Mouse (Mus musculus): ENCODE measurements at regions not wholly inside any gene's neighbourhood (a gene's known extent, or its start where the extent isn't known, plus 50 kb on each side); places are given as distances from the start of the nearest gene placed in this dataset.

DNA sequence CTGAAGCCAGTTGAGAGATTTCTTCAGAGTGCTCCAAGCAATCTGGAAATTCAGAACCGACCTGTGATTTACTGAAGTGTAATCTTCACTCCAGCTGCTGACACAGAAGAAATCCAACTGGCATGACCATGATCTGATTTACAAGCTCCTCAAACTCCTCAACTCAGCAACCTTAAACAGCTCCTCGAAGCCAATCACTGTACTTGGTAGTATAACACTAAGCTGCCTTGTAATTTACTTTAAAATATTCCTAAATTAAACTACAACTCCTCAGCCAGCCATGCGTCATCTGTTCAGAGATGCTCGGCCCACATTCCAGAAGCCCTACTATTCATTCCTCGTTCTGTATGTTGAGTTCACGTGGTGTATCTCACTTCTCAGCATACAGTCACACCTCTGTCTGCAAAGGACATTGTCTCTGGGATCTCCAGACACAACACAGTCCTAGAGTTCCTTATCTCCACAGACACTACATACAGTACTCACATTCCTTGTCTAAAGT lies 116.0 kb upstream of the Smad1 start:
- no peak for DNase-seq (ENCODE audit: low spot score in 2 of 2)

- no peak for DNase-seq (ENCODE audit: low spot score in 2 of 2)
Observed at GRCm38 (mm10) chr8:79514655-79515278, 115.4 kb upstream of the Smad1 start.

GRCm38 (mm10) chr8:79508597-79508996 lies 109.3 kb upstream of the Smad1 start:
- DNase-seq (ENCODE audit: low spot score in 2 of 2) = no peak

DNA sequence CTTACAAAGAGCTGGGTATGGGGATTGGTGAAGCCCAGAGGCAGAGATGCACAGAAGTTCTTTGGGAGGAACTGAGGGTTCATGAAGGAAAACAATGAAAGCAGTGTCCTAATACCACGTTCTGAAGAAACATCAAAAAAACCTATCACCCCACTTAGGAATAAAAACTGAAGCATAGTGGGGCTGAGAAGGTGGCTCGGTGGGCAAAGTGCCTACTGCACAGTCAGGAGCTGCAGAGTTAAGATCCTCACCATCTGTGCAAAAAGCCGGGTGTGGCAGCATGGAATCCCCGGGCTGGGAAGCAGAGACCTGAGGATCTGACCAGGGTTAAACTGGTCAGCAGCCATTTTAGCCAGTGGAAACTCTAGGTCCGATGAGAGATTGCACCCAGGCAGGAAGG lies 106.1 kb upstream of the Smad1 start:
- no peak for DNase-seq (ENCODE audit: low spot score in 2 of 2)

DNA sequence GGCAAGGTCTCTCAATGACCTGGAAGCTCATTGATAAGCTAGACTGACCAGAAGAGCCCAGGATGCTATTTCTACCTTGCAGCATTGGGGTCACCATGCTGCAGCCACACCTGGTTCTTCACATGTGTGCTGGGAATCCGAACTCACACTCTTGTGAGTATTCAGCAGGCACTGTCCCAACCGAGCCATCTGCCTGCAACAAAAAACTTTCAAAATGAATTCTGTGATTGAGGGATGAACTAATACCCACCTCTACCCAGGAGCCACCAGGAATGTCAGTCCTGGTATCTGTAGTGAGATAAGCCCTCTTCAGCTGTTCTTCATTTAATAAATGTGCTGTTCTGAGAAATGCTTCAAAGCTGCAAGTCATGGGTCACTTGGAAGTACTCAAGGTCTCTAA lies 104.6 kb upstream of the Smad1 start:
- no peak for DNase-seq (ENCODE audit: low spot score in 2 of 2)

GRCm38 (mm10) chr8:79502062-79502461 lies 102.7 kb upstream of the Smad1 start:
- no peak for DNase-seq (ENCODE audit: low spot score in 2 of 2)

DNA sequence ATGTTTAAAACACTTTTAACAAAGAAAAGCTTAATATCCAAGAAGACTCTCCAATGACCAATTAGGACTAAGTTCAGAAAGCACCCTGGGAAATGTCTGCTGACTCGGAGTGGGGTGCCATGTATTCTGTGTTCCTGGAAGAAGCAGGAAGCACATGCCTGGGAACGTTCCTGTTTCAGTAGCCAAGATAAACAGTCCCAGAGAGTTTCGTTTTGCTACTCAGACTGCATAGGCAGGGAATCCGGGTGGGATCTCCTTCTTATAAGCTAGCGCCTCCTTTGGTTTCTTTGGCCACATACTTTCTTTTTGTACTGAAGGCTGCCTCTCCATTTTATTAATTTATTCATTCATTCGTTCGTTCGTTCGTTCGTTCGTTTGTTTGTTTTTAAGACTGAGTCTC lies 101.9 kb upstream of the Smad1 start:
- no peak for DNase-seq (ENCODE audit: low spot score in 2 of 2)

DNA sequence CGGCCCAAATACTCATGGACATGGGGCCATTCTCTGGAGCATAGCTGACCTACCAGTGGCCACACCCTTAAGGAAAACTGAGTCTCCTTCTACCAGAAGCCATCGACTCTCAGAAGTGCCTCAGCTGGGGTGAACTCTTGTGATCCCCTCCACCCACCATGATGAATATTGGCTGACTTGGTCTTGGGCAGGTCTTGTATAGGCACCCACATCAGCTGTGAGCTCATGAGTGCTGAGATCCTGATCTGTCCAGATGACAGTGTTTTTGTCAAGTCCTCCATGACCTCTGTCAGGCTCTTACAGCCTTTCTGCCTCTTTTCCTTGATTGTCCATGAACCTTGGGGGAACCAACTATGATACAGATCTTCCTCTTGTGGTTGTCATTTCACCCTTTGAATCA lies 99.9 kb upstream of the Smad1 start:
- DNase-seq (ENCODE audit: low spot score in 2 of 2) = no peak

DNA sequence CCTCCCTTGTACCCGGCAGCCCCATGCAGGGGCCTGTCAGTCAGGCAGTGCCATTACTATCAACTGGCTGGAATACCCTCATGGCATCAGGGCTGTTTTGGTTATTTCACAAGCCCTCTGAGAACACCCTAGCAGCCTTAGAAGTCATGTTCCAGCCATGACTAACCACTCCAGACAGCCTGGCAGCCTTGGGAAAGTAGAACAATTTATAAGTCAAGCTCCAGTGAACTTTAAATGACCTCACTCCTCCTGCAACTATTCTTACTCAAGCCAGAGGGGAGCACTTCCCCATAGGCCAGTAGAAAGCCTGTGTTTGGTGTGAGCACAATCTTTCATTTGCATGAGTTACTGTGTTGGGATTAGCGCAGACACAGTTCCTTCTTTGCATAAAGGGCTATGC lies 99.3 kb upstream of the Smad1 start:
- DNase-seq (ENCODE audit: low spot score in 2 of 2) = no peak

DNA sequence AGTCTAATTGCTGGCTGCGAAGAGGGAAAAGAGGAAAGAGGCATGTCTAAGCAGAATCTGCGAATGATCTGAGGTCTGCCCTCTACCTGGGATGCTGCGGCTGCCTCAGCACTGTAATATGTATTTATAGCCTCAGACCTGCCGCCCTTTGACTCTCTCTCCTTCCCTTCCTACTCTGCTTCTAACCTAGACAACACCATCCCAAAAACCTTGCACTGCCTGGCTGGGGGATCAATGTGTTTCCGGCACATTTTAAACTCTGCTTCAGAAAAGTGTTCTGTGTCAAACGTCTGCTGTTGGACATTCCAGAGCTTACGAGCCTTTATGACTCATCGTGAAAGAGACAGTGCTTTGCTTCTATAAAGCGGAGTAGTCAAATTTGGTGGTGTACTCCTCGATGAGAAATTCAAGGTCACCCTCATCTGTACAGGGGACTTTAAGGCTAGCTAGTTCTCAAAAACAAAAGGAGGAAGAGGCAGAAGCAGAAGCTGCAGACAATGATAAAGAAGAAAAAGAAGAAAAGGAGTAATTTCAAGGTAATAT lies 91.9 kb upstream of the Smad1 start:
- no peak for DNase-seq (ENCODE audit: low spot score in 2 of 2)

- no peak for DNase-seq (ENCODE audit: low spot score in 2 of 2)
Observed at GRCm38 (mm10) chr8:79490739-79491138, 91.4 kb upstream of the Smad1 start.

GRCm38 (mm10) chr8:79488861-79489260 lies 89.5 kb upstream of the Smad1 start:
- DNase-seq (ENCODE audit: low spot score in 2 of 2) = peak; percentile 11 to 42

GRCm38 (mm10) chr8:79487597-79487996 lies 88.3 kb upstream of the Smad1 start:
- DNase-seq (ENCODE audit: low spot score in 2 of 2) = no peak

- DNase-seq (ENCODE audit: low spot score in 2 of 2) = no peak
Observed at GRCm38 (mm10) chr8:79479326-79479725, 80.0 kb upstream of the Smad1 start.

DNA sequence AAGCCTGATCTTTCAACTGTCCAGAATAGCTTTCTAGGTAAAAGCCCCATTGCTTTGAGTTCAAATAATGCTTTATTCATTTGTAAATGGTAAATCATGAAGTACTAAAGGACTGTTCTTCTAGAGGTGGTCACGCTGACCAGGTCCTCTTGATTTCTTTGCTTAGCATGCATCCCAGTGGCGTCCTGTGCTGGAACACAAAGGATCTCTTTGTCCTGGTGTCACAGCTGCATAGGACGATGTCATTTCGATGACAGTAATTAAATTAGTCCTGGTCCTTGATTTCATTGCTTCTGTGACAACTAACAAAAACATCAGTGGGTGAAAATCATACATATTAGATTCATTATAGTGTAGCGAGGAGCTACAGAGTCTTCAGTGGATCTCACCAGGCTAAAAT lies 76.7 kb upstream of the Smad1 start:
- no peak for DNase-seq (ENCODE audit: low spot score in 2 of 2)

DNA sequence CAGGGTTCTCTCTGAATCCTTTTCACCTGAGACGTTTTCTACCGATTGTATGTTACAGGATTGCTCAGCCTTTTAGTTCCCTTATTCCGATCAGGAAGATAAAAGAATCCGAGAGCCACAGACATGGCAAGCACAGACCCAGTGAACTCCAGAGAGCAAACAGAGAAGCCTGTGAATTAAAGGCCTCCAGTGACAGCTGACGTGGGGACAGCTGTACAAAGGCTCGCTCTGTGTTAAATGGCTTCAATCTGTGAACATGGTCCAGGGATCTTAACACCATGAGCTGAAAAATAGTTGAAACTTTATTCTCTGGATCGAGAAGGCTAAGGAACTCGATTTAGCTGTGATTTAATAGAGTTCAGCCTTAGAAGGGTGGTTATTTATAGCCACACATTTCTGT lies 75.4 kb upstream of the Smad1 start:
- no peak for DNase-seq (ENCODE audit: low spot score in 2 of 2)

- no peak for DNase-seq (ENCODE audit: low spot score in 2 of 2)
Observed at GRCm38 (mm10) chr8:79452101-79452500, 52.8 kb upstream of the Smad1 start.

- no peak for DNase-seq (ENCODE audit: low spot score in 2 of 2)
Observed at GRCm38 (mm10) chr8:79449453-79449852, 50.1 kb upstream of the Smad1 start.

Data from thymus, postnatal 10 days (tissue).